In the genomic region with DNA sequence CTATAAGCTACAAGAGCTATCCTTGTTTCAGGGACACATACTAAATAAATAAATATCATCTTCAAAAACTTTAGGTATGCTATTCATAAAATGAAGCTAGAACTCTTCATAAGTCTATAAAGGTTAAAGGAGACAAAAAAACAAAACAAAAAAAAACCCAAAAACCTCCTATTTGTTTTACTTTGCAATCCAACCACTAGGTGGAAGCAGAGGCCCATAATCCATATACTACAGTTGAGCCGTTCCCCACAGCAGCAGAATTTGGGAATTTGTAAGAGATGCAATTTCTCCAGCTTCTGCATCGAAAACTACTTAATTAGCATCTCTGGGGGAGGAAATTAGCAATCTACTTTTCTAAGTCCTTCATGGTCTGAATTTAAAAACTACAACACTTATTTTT, we compare ENCODE assay signal across 9 mouse cellular contexts. TPM values are rescaled to one million over a fixed set of nuclear protein-coding genes. Genes with fewer than 3 reads are reported as not detected.
DNase-seq lines count a peak whose midpoint lies in the region; ATAC-seq and TF ChIP-seq lines count a peak whose summit lies in the region.
"Had no signal": no experiment of that assay in that cellular context is flagged by ENCODE, and none has a peak within 500 bp of the region (broad histone marks: within the 10 kb centered on the region; RNA-seq: fewer than 3 reads in every experiment).

No protein-coding gene starts in this region.

- peak; percentile 90 for ATAC-seq in common myeloid progenitor, adult 5-6 weeks (replicated peaks; ENCODE audit: low read depth, poor library complexity, severe bottlenecking)

- H3K36me3 ChIP-seq in ES-E14 (ENCODE audit: control insufficient read depth, insufficient read depth, low read length, poor library complexity, severe bottlenecking) = no peaks in the 10 kb centered on the region
- H3K36me3 ChIP-seq: midbrain, embryonic 12.5 days had no signal

- no peak overlapping the region for H3K4me3 ChIP-seq in ES-E14 (ENCODE audit: insufficient read depth in 1 of 2, low read depth in 1 of 2, low read length in 2 of 2, poor library complexity in 1 of 2, severe bottlenecking in 1 of 2)
- H3K4me3 ChIP-seq: midbrain, embryonic 12.5 days had no signal

- no peaks in the 10 kb centered on the region for H3K9me3 ChIP-seq in ES-E14 (ENCODE audit: control insufficient read depth, insufficient read depth, low read depth, low read length)
- H3K9me3 ChIP-seq: midbrain, embryonic 12.5 days had no signal

- H3K9ac ChIP-seq in ES-E14 (ENCODE audit: insufficient read depth, low read depth, low read length, poor library complexity, severe bottlenecking) = no peak overlapping the region
- H3K9ac ChIP-seq: midbrain, embryonic 12.5 days had no signal

- DNase-seq in adrenal gland, postnatal 10 days = peak; percentile 43
- no peak for DNase-seq in adrenal gland, postnatal 4 days (ENCODE audit: low spot score in 2 of 2)
- peak; percentile 5 to 26 for DNase-seq in layer of hippocampus, postnatal 10 days (ENCODE audit: low spot score in 2 of 2)
- no peak for DNase-seq in layer of hippocampus, adult 9-11 months
- peak; percentile 43 for DNase-seq in ES-E14 (ENCODE audit: low read depth, low spot score)
- DNase-seq in lung, postnatal 10 days = peak; percentile 49
- DNase-seq in yolk sac, embryonic 10.5 days (ENCODE audit: low spot score) = peak; percentile 8

- in situ Hi-C loops in ES-E14 (cut with MboI; ENCODE audit: low sequenced_read_pairs in 2 of 2, unreplicated experiment in 2 of 2) = no loop called here

- H3K27ac ChIP-seq in ES-E14 (ENCODE audit: insufficient read depth, low read depth, low read length, poor library complexity, severe bottlenecking) = no peak overlapping the region
- H3K27ac ChIP-seq: midbrain, embryonic 12.5 days had no signal

- H3K4me1 ChIP-seq in ES-E14 (ENCODE audit: control insufficient read depth in 2 of 2, insufficient read depth in 2 of 2, low read length in 2 of 2, poor library complexity in 1 of 2) = no peaks in the 10 kb centered on the region
- H3K4me1 ChIP-seq: midbrain, embryonic 12.5 days had no signal

TF ChIP-seq in ES-E14, 5 proteins besides CTCF, POLR2A, EP300 and RAD21:
- TF ChIP-seq MAFK (IDR thresholded peaks at IDR 0.05; ENCODE audit: insufficient read depth, low read depth, low read length) = no peak
- TF ChIP-seq HCFC1 (IDR thresholded peaks at IDR 0.05; ENCODE audit: borderline replicate concordance, insufficient read depth, low read length) = no peak
- no peak for TF ChIP-seq CHD2 (IDR thresholded peaks at IDR 0.05; ENCODE audit: low read depth, low read length)
- peak; percentile 73; the same call in 1 of the 2 replicates for TF ChIP-seq ZC3H11A (IDR thresholded peaks at IDR 0.05; ENCODE audit: borderline replicate concordance, low read depth, low read length)
- peak; percentile 70 for TF ChIP-seq ZNF384 (IDR thresholded peaks at IDR 0.05; ENCODE audit: low read depth, low read length)

RNA-seq across cellular contexts. Expression of a gene that starts 8.5 kb away (rescaled TPM):
- total RNA-seq in adrenal gland, postnatal 10 days (2021) = 1 to 10 TPM in 1 of 2 experiments, under 1 TPM in 1; 0.75 to 1.4 TPM
- under 1 TPM; 0.28 to 0.45 TPM for total RNA-seq in adrenal gland, postnatal 4 days (2021)
- total RNA-seq in layer of hippocampus, postnatal 10 days (2021) = under 1 TPM; 0.25 to 0.34 TPM
- 0.42 and 2.2 TPM in 2 replicates for total RNA-seq in ES-E14 (2012; rRNA removed)
- 2.8 TPM in 1 of 2 replicates, not detected in the other for total RNA-seq in common myeloid progenitor, adult 5-6 weeks (2017)

RNA-seq across cellular contexts. Expression of a gene that starts 31.5 kb away (rescaled TPM):
- total RNA-seq in adrenal gland, postnatal 10 days (2021) = not detected
- not detected for total RNA-seq in adrenal gland, postnatal 4 days (2021)
- not detected for total RNA-seq in layer of hippocampus, postnatal 10 days (2021)
- total RNA-seq in ES-E14 (2012; rRNA removed) = not detected in 2 replicates
- not detected in 2 replicates for total RNA-seq in common myeloid progenitor, adult 5-6 weeks (2017)

RNA-seq across cellular contexts. Expression of a gene that starts 35.0 kb away (rescaled TPM):
- total RNA-seq in adrenal gland, postnatal 10 days (2021) = 10 to 100 TPM; 30.5 to 31.9 TPM
- 10 to 100 TPM; 37.4 to 39.1 TPM for total RNA-seq in adrenal gland, postnatal 4 days (2021)
- total RNA-seq in layer of hippocampus, postnatal 10 days (2021) = 10 to 100 TPM; 29.7 to 31.0 TPM
- total RNA-seq in ES-E14 (2012; rRNA removed) = 43.4 and 71.0 TPM in 2 replicates
- 71.3 and 76.3 TPM in 2 replicates for total RNA-seq in common myeloid progenitor, adult 5-6 weeks (2017)

RNA-seq across cellular contexts. Expression of a gene that starts 45.6 kb away (rescaled TPM):
- 10 to 100 TPM; 20.7 to 32.5 TPM for total RNA-seq in adrenal gland, postnatal 10 days (2021)
- 10 to 100 TPM; 48.8 to 49.6 TPM for total RNA-seq in adrenal gland, postnatal 4 days (2021)
- 100 to 1,000 TPM; 184 to 188 TPM for total RNA-seq in layer of hippocampus, postnatal 10 days (2021)
- total RNA-seq in ES-E14 (2012; rRNA removed) = 10.8 and 15.0 TPM in 2 replicates
- 14.8 and 15.9 TPM in 2 replicates for total RNA-seq in common myeloid progenitor, adult 5-6 weeks (2017)

Comparison
In these comparisons a context has a peak if more than half of its experiments do, and no peak if none do; other contexts are left out.
1. DNase-seq: peak in adrenal gland, postnatal 10 days (single experiment), layer of hippocampus, postnatal 10 days (2 of 2), ES-E14 (single experiment), lung, postnatal 10 days (single experiment) and yolk sac, embryonic 10.5 days (single experiment); none in adrenal gland, postnatal 4 days (0 of 2) and layer of hippocampus, adult 9-11 months (single experiment).